19 mouse cellular contexts compared by ENCODE assay signal in genomic region chr15:80165396-80165795, GRCm38 (mm10). TPM values are rescaled to one million over a fixed set of nuclear protein-coding genes. Genes with fewer than 3 reads are reported as not detected.
DNase-seq lines count a peak whose midpoint lies in the region; ATAC-seq and TF ChIP-seq lines count a peak whose summit lies in the region.
"Had no signal": no experiment of that assay in that cellular context is flagged by ENCODE, and none has a peak within 500 bp of the region (broad histone marks: within the 10 kb centered on the region; RNA-seq: fewer than 3 reads in every experiment).

No protein-coding gene starts in this region.

- no peak overlapping the region for H3K27ac ChIP-seq in forebrain, embryonic 13.5 days
- no peak overlapping the region for H3K27ac ChIP-seq in forebrain, embryonic 16.5 days (ENCODE audit: low read length)
- H3K27ac ChIP-seq in cerebellum, adult 2 months (ENCODE audit: insufficient read depth, low read length) = peak overlapping the region; percentile 14
- H3K27ac ChIP-seq: embryonic facial prominence, embryonic 13.5 days; kidney, postnatal 0 days; limb, embryonic 10.5 days had no signal

- no peak overlapping the region for H3K4me3 ChIP-seq in forebrain, embryonic 13.5 days
- no peak overlapping the region for H3K4me3 ChIP-seq in forebrain, embryonic 16.5 days (replicated peaks; ENCODE audit: low read length)
- H3K4me3 ChIP-seq in cerebellum, adult 2 months (replicated peaks; ENCODE audit: insufficient read depth, low read depth, low read length) = no peak overlapping the region
- H3K4me3 ChIP-seq: embryonic facial prominence, embryonic 13.5 days; limb, embryonic 10.5 days had no signal

- no peak overlapping the region for H3K9ac ChIP-seq in forebrain, embryonic 13.5 days
- no peak overlapping the region for H3K9ac ChIP-seq in forebrain, embryonic 16.5 days (replicated peaks; ENCODE audit: low read depth, low read length)
- H3K9ac ChIP-seq: embryonic facial prominence, embryonic 13.5 days; forebrain, postnatal 0 days had no signal

- DNase-seq in layer of hippocampus, postnatal 14 days (ENCODE audit: low spot score in 2 of 2) = peak; percentile 37 to 58
- no peak for DNase-seq in layer of hippocampus, postnatal 36 days
- DNase-seq in cerebellum, adult 2 months = peak; percentile 80 to 92
- DNase-seq in cerebellum, postnatal 36 days = peak; percentile 73 to 79
- no peak for DNase-seq in thymus, postnatal 4 days
- no peak for DNase-seq in embryo, embryonic 10 days (ENCODE audit: low spot score)
- DNase-seq: adrenal gland, adult 8-10 months; forebrain, postnatal 0 days; kidney, adult 11 months; lung, adult 2 months; lung, postnatal 36 days; retina, postnatal 1 day; thymus, postnatal 36 days had no signal

- ATAC-seq in forebrain, embryonic 13.5 days = peak; percentile 48; the same call in 1 of the 2 replicates
- no peak for ATAC-seq in forebrain, embryonic 16.5 days
- ATAC-seq: forebrain, postnatal 0 days had no signal

- H3K36me3 ChIP-seq in forebrain, embryonic 13.5 days (ENCODE audit: poor library complexity, severe bottlenecking) = peaks cover 30% of the 10 kb centered on the region
- H3K36me3 ChIP-seq in forebrain, embryonic 16.5 days (ENCODE audit: control insufficient read depth, insufficient read depth) = peaks cover 5% of the 10 kb centered on the region

- WGBS in forebrain, embryonic 13.5 days = 69% methylated on average over 5 of the region's 5 CpGs
- WGBS in forebrain, embryonic 16.5 days = 52% methylated on average over 5 of the region's 5 CpGs
- 6% methylated on average over 5 of the region's 5 CpGs for WGBS in cerebellum, adult 2 months

- no peak for TF ChIP-seq POLR2A in cerebellum, adult 2 months (IDR thresholded peaks at IDR 0.05; ENCODE audit: borderline replicate concordance, insufficient read depth, low read length)

- no peak for TF ChIP-seq CTCF in cerebellum, adult 2 months (IDR thresholded peaks at IDR 0.05; ENCODE audit: borderline replicate concordance, insufficient read depth, low read depth, low read length)

- H3K9me3 ChIP-seq in forebrain, embryonic 13.5 days (replicated peaks) = no peaks in the 10 kb centered on the region
- H3K9me3 ChIP-seq in forebrain, embryonic 16.5 days (ENCODE audit: control insufficient read depth, low read length) = no peaks in the 10 kb centered on the region
- H3K9me3 ChIP-seq: embryonic facial prominence, embryonic 13.5 days; limb, embryonic 10.5 days had no signal

- H3K27me3 ChIP-seq in forebrain, embryonic 13.5 days = no peaks in the 10 kb centered on the region
- H3K27me3 ChIP-seq in forebrain, embryonic 16.5 days (replicated peaks; ENCODE audit: control insufficient read depth, insufficient read depth, low read length) = no peaks in the 10 kb centered on the region
- no peaks in the 10 kb centered on the region for H3K27me3 ChIP-seq in cerebellum, adult 2 months (ENCODE audit: control insufficient read depth, insufficient read depth, low read length)
- H3K27me3 ChIP-seq: embryonic facial prominence, embryonic 13.5 days had no signal

- no peak overlapping the region for H3K4me2 ChIP-seq in forebrain, embryonic 13.5 days
- no peak overlapping the region for H3K4me2 ChIP-seq in forebrain, embryonic 16.5 days (ENCODE audit: low read length)
- H3K4me2 ChIP-seq: embryonic facial prominence, embryonic 13.5 days; liver, embryonic 11.5 days had no signal

- no peaks in the 10 kb centered on the region for H3K4me1 ChIP-seq in forebrain, embryonic 13.5 days
- peaks cover 10% of the 10 kb centered on the region for H3K4me1 ChIP-seq in forebrain, embryonic 16.5 days (replicated peaks; ENCODE audit: control insufficient read depth, insufficient read depth, low read length)
- peaks cover 73% of the 10 kb centered on the region for H3K4me1 ChIP-seq in cerebellum, adult 2 months (ENCODE audit: control insufficient read depth, insufficient read depth, low read length)

RNA-seq across cellular contexts. Expression of gene Mgat3, which starts 8.1 kb away (rescaled TPM):
- 7.3 and 7.8 TPM in 2 replicates for polyA plus RNA-seq in forebrain, embryonic 13.5 days (2015; fragmentation: Nextera tagmentation; extraction: Ambion mirVana)
- 10.8 and 11.0 TPM in 2 replicates for polyA plus RNA-seq in forebrain, embryonic 16.5 days (2015; fragmentation: Nextera tagmentation; extraction: Ambion mirVana)
- total RNA-seq in layer of hippocampus, postnatal 14 days (2021) = 100 to 1,000 TPM; 103 to 106 TPM
- total RNA-seq in layer of hippocampus, postnatal 36 days (2021) = 100 to 1,000 TPM; 109 to 112 TPM
- polyA plus RNA-seq in cerebellum, adult 2 months (2012; rRNA removed) = 106 and 114 TPM in 2 replicates

RNA-seq across cellular contexts. Expression of gene Tab1, which starts 32.5 kb away (rescaled TPM):
- 36.6 and 42.4 TPM in 2 replicates for polyA plus RNA-seq in forebrain, embryonic 13.5 days (2015; fragmentation: Nextera tagmentation; extraction: Ambion mirVana)
- 40.7 and 43.8 TPM in 2 replicates for polyA plus RNA-seq in forebrain, embryonic 16.5 days (2015; fragmentation: Nextera tagmentation; extraction: Ambion mirVana)
- 10 to 100 TPM; 29.7 to 31.4 TPM for total RNA-seq in layer of hippocampus, postnatal 14 days (2021)
- 10 to 100 TPM; 23.9 to 24.0 TPM for total RNA-seq in layer of hippocampus, postnatal 36 days (2021)
- 50.0 and 50.2 TPM in 2 replicates for polyA plus RNA-seq in cerebellum, adult 2 months (2012; rRNA removed)

Comparison
In these comparisons a context has a peak if more than half of its experiments do, and no peak if none do; other contexts are left out.
1. DNase-seq: peak in layer of hippocampus, postnatal 14 days (2 of 2), cerebellum, adult 2 months (2 of 2) and cerebellum, postnatal 36 days (2 of 2); none in layer of hippocampus, postnatal 36 days (0 of 2), thymus, postnatal 4 days (single experiment) and embryo, embryonic 10 days (single experiment).